Mouse (Mus musculus) spleen, adult 18-20 months (tissue): ENCODE results near the gene Itsn2.
"Not testable (repeated sequence)": the region's sequence is repeated elsewhere in the genome, so short reads cannot be mapped to it uniquely, and the experiment has no call there.

Source experiments
- DNase-seq, 2 experiments: peaks; one replicate each; pipeline ENCODE4 v3.0.0; 2022; ENCODE audit warnings: mixed read lengths in 2 of 2

The Itsn2 gene

DNA sequence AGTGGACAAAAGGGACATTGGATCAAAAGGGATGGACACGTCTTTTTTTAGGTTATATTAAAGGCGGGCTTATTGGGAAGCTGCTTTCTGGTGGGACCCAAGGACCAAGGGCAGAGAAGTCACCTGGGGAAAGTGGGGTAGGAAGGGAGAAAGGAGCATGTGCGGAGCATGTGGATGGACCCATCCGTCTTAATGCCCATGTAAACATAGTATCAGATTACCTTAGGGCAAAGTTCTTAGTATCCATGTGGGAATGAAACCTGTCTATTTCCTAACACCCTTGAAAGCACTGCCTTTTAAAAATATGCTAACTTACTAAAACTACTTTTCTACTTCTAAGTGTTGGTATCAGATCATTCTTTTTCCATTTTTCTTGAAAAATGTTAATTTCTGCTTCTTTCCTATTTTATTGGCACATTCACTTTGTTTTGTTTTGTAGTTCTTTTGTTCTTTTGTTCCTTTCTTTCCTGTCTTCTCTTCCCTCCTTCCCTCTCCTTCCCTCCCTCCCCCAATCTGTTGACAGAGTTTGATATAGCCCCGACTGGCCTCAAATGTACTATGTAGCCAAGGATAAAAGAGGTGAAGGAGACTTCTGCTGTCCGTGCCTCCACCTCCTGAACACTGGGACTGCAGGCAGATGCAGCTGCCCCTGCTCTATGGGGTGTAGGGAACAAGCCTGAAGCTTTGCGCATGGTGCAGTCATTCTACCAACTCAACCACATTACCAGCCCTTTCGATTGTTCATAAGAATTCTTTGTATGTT, 6.4 kb downstream of the Itsn2 start:
- no peak for DNase-seq

DNA sequence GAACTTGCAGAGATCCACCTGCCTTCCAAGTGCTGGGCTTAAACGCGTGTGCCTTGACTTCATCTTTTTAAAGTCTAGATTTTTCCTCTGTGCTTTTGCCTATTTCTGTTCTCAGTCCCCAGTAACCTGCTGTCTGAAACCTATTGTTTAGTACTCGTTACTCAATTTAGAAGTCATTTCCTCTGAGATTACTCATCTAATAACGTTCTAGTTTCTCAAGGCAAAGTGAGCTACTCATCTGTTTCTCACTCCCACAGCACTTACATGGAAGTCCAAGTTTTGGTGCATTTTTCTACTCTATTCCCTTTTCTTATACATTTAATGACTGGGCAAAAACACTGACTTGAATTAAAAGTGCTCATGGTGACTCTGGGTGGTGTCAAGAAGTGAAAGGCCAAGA, 7.3 kb downstream of the Itsn2 start:
- no peak for DNase-seq

DNA sequence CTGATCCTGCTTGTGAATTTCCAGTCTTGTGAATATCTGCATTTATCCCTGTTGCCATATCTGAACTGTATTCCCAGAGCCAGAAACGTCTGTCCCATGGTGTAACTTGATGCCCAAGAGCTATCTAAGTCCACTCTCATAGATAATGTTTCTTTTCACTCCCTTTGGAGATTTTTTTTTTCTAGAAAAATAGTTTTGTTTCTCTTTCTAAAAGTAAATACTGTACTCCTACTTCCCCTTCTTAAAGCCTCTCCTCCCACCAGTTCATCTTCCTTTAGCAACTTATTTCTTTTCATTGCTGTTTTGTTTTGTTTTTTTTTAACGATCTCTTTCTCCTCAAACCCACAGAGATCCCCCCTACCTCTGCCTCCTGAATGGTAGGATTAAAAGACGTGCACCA, 14.2 kb downstream of the Itsn2 start:
- no peak for DNase-seq

DNA sequence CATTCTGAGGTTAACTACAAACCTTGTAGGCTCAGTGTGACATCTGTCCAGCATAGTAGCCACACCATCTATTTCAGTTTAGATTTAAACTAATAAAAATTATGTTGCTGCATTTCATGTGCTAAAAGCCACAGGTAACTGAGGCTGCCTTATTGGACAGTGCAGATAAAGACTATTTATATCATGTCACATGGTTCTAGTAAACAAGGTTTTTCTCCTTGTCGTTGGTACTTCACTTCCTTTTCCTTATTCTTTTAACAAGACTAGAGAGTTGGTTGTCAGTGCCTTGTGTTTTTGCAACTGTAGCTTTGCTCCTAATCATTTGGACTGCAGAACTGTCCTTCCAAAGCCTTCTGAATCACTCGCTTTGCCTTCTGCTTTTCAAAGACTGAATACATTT, 22.3 kb downstream of the Itsn2 start:
- no peak for DNase-seq

DNA sequence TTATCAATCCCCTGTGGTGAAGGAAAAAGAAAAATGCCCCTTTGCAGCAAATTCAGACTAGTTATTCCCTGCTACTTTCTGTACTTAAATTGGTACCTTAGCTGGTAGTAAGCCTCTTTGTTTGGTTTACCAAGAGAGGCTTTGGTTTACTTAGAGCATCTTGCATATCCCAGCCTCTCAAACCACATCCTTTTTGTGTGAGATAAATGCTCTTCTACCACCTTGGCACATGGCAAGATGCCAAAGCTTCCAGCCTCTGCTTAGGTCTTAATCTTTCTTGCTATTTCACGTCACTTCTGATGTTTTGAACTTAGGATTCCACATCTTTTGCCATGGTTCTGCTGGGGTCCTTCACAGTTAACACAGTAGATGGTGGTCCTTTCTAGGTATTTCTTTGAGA, 31.8 kb downstream of the Itsn2 start:
- DNase-seq: no peak

DNA sequence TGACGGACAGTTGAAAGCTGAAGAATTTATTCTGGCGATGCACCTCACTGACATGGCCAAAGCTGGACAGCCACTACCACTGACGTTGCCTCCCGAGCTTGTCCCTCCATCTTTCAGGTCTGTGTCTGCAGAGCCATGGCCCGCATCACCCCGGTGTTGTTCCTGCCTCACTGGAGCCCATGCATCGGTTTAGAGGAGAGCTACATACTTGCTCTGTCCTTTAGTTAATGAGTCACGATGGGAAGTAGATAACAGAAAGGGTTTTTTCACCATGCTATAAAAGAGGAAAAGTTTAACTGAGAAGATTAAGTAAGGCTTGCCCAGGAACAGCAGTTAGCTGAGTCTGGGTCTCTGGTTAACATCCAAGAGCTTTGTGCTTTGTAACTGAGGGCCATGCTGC, 40.5 kb downstream of the Itsn2 start:
- no peak for DNase-seq

DNA sequence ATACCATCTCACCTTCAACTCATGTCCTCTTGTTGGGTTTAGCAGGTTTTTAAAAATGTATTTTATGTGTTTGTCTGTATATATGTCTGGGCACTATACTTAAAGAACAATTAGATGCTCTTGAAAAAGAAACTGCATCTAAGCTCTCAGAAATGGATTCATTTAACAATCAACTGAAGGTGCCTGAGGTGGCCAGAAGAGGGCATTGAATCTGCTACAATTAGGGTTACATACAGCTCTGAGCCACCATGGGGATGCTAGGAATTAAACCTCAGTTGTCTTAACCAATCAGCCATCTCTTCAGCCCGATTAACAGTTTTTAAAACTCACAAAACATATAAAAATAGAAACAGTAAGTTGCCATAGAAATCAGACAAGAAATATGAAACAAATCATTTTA, 46.0 kb downstream of the Itsn2 start:
- no peak for DNase-seq

DNA sequence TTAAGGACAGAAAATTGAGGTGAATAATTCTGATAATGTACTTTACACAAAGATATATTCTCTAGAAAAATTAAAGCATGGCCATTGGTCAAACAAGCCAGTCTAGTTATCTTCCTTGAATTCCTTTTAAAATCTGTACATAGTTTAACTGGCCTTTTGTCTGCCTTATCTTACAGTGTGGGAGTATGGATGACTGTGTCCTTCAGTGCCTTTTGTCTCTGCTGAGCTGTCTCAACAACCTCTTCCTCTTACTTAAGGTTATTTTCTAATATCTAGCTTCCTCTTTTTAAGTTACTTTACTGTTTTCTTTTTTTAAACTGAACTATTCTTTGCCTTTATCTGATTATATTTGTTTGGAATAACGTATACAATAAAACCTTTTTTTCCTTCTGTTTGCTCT, 48.3 kb downstream of the Itsn2 start:
- DNase-seq: no peak

DNA sequence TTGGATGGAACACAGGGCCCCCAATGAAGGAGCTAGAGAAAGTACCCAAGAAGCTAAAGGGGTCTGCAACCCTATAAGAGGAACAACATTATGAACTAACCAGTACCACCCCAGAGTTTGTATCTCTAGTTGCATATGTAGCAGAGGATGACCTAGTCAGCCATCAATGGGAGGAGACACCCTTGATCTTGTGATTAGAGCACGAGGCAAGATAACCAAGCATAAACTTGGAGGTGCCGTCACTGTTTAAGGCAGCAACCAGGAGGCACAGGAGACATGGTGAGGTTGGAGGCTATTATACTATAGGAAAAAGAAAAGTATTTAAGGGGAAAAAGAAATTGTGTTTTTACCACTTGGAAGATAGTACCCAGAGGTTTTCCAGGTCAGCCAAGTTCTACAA, 64.4 kb downstream of the Itsn2 start:
- DNase-seq: no peak

DNA sequence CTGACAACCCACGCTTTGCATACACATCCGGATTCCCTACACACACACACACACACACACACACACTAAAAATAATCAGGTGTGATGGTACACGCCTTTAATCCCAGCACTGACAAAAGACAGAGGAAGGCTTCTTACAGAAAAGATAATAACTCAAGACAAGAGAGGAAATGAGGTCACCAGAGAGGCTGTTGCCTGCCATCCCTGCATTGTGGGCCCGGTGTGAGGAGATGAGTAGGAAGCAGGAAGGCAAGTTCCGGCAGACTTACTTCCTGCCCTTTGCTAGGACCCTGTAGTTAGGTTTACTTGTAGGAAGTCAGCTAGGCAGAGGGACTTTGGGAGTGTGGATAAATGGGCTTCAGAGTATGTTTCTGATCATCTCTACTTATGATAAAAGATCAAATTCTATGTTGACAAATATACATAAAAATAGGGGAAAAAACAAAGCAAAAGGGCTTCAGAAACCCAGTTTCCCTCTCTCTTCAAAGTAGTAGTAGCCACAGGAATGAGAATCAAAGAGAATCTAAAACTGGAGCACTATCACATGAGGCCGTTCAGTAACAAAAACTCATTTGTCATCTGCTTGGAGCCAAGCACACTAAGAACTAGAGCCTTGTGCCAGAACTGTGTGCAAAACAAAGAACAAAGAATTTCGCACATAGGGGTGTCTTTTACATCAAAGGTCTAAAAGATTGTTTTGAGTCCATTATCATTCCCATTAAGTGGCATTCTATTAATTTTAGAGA, 72.7 kb downstream of the Itsn2 start:
- DNase-seq: no peak

DNA sequence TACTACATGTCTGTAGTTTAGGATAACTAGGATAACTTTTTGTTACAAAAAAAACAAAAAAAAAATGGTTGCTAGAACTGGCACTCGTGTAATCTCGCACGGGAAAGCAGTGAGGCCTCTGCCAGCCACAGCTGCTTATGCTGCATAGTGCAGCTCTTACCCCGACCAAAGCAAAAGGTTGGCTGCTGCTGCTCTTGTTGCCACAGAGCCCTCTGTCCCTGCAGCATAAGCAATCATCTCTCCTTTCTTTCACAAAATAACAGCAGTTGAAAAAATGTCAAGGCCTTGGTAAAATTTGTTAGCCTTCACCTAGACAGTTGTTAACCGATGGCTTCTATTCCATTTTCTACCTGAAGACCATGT, 73.2 kb downstream of the Itsn2 start:
- DNase-seq: no peak

DNA sequence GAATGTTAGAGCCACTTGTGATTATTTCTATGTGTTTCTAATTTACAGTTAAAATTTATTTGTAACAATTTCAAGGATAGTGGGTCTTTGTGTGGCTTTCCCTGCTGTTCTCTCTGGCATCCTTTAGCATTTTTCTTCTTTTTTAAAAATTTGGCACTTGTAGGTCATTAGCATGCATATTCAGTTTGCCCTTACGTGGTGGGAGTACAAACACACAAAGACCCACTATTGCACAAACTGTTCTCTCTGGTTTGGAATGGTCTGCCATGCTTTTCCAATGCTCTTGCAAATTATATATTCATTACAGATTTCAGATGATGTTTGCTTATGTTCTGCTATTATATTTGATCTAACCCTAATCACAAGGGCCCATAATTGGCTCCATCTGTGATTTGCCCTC, 83.9 kb downstream of the Itsn2 start:
- no peak for DNase-seq

DNA sequence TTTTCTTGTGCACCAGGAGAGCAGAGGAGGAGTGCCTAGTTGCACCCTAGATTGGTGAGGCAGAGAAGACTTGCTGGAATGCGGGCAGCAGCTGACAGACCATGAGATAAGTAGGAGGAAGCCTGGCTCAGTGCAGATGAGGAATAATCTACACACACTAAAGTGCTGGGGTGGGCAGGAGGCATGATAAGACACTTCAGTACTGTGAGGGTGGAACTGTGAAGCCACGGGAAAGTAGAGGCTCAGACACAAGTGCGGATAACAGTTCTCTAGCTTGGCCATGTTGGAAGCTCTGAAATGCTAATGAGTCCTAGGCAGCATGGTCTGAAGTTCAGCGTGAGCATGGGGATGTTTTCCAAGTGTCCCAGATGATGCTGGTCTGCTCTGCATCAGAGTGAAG, 87.5 kb downstream of the Itsn2 start:
- no peak for DNase-seq

DNA sequence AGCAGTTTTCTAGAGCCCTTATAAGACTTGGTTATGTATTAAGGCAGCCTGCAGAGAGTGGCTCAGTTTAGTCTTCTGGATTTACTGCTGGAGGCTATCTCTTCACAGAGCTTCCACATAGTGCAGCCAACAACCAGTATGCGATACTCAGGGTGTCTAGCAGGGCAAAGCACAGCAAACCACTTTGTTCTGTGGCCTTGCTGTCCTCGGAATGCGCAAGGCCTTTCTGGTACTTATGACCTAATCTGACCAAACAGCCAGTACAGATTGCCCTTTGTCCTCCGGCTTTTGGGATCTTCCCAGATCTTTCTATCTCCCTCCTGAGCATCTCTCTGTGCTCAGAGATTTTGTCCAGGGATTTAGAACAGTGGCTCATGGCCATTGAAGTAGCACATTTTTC, 93.0 kb downstream of the Itsn2 start:
- DNase-seq: no peak

DNA sequence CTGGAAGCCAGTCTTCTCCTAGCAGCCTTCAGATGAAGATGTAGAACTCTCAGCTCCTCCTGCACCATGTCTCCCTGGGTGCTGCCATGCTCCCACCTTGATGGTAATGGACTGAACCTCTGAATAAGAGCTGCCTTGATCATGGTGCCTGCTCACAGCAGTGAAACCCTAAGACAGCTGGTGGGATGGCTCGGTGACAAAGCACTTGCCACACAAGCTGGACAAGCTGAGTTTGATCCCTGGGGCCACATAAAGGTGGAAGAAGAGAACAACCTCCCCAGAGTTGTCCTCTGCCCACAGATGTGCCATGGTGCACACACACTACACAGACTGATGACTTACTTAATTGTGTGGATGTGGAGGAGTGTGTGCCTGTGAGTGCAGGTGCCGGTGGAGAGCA, 95.9 kb downstream of the Itsn2 start:
- no peak for DNase-seq

DNA sequence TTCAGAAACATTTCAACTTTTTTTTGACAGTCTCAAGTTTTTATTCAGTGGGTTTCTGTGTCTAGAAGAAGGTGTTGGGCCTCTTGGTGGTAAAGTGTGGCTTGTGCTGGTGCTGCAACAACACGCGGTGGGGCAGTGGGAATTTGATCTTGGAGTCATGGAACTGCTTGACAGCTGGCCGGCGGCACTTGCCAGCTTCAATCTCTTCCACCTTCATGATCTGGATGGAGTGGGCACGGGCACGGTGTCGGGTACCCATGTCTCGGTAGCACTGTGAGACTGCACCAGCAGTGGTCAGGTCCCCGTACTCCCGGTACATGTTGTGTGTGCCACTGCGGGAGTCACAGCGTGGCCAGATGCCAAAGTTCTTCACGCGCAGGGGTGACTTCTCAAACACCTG, 96.9 kb downstream of the Itsn2 start:
- no peak for DNase-seq

DNA sequence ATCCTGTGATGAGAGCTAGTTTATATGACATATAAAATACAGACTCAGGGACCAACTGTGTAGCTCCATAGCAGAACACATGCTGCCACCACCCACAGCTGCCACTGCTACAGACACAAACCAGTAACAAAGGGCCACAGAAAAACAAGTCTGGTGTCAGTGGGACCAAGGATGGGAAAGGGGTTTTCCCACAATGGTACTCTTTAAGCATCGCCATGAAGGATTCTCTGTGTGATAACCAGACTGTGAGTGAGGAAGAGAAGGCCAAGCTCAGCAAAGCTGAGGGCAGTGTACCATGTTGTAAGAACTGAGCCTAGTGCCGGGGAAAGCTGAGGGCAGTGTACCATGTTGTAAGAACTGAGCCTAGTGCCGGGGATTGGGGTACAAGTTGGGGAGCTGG, 98.8 kb downstream of the Itsn2 start:
- no peak for DNase-seq

DNA sequence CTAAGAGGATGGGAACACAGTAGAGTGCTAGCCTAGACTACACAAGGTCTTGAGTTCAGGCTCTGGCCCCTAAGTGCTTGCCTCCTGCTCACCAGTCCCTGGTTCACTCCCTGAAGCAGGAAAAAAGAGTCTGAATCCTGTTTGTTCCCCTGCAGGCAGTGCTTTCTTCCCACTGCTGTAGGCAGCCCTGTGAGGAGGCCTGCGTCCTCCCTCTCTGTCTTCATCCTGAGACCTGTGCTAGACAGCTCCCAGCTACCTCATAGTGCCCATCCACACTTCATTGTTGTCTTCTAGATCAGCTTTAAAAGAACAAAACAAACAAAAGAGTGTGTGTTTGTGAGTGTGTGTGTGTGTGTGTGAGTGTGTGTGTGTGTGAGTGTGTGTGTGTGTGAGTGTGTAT, 102.1 kb downstream of the Itsn2 start:
- no peak for DNase-seq

DNA sequence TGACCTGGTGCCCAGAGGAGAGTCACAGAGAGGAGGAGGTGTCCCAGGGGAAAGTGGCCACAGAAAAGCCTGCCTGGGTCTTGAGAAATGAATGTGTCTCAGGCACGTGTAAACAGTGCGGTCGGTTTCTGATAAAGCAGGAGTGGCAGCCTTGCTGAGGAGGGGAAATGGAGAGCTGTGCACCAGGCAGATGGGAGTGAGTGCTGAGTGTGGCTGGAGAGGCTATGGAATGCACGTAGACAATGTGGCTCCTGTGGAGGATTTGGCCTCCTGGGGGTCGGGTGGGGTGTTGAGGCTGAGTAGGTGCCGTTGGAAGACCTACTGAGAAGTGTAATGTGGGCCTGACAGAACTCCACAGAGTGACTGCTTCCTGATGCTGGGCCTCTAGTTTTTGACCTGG, 113.2 kb downstream of the Itsn2 start:
- not testable (repeated sequence) for DNase-seq

DNA sequence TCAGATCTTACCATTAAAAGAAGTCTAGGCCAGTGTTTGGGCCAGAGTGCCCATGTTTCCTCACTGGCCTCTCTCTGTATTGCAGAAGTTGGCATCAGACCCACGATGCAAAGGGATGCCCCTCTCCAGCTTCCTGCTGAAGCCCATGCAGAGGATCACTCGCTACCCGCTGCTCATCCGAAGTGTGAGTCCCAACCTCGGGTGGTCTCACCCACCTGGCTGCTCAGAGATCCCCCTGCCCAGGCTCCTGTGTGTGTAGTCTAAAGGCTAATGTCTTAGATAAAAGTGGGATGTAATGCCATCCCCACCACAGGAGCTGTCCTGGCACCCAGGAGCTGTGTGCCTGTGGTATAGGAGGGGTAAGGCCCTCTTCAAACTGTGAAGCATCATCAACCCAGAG, 113.7 kb downstream of the Itsn2 start:
- DNase-seq: no peak

DNA sequence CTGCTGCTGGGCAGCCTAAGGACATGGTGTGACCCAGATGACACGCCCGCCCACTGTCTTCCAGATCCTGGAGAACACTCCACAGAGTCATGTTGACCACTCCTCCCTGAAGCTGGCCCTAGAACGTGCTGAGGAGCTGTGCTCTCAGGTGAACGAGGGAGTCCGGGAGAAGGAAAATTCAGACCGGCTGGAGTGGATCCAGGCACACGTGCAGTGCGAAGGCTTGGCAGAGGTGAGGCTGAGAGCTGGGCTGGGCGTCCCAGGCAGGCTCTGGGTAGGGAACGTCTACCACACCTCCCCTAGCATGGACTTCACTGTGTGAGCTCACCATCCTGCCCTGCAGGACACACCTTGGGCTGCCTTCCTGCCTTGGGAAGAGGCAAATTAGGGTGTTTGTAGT, 114.5 kb downstream of the Itsn2 start:
- DNase-seq: no peak

DNA sequence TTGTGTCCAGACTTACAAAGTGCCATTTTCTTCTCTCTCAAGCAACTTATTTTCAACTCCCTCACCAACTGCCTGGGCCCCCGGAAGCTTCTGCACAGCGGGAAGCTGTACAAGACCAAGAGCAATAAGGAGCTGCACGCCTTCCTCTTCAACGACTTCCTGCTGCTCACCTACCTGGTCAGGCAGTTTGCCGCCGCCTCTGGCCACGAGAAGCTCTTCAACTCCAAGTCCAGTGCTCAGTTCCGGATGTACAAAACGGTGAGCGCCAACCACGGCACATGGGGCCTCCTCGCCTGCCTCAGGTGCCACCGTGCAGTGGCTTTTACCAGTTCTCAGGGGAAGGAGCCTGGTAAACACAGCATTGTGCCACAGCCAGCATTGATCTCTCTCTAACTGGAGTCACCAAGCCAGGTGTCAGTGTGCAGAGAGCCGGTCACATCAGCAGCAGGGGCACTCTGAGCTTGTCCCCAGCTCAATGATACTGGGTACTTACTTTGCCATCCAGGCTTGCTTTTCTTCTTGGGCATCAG, 115.1 kb downstream of the Itsn2 start:
- DNase-seq: no peak

DNA sequence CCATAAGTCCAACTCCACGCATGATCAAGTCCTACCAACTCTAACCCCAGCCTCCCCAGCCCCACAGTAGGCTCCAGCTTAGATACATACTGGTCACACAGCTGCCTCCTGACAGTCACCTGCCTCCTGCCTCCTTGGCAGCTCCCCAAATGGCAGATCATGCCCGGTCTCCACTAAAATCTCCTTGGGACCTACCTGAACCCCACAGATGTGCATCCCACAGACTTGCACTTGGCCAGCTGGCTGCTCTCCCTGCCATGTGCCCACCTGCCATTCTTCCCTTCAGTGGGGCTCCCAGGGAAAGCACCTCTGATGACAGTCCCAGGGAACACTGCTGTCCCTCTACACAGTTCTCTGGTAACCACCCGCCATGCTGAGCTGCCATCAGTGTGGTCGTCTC, 115.9 kb downstream of the Itsn2 start:
- no peak for DNase-seq

DNA sequence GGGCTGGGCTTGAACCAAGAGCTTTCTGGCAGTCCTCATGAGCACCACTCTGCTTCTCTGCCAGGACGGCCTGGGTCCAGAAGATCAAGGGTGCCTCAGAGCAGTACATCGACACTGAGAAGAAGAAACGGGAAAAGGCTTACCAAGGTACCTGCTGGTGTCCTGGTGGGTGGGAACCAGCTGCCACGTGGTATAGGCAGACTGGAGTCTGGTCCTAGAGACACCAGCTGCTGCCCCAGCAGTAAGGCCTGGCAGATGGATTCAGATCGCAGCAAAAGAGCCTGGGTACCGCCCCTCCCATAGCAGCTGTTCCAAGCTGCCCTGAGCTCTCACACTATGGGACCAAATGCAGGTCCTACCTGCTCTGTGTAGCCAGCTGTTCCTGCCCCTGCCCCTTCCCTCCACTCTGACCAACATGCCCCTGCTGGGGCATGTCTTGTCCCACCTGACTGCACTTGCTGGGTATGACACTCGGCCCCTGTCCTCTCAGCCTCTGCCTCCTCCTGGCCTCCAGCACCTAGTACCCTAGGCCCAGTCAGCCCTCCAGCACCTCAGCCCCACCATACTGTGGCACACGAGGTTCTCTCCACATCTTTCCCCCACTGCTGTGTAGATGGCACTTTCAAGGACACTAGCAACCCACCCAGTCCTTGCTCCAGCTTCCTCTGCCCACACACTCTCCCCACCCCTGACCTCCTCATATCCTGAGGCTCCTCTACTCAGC, 116.6 kb downstream of the Itsn2 start:
- DNase-seq: no peak
